Mouse (Mus musculus) lung, postnatal 0 days (tissue): ENCODE measurements around the gene Sf3b5. TPM values are rescaled to one million over a fixed set of nuclear protein-coding genes. Genes with fewer than 3 reads are reported as not detected.

Experiments used
- ATAC-seq: fragments of 200-750 bp; cut with Nextera tagmentation; 2 replicates; pipeline ENCODE4 v1.8.0; 2017; ENCODE audit warnings: moderate library complexity
- DNase-seq: peaks from one replicate; pipeline ENCODE4 v3.0.0-alpha.2; 2016; ENCODE audit warnings: low spot score
- H3K27ac ChIP-seq: fragments of 300-500 bp; sonication (generic); 2 replicates; pipeline ENCODE4 v1.5.1; 2014; ENCODE audit warnings: antibody characterized with exemption, mild to moderate bottlenecking, low read length, mixed read lengths
- H3K27me3 ChIP-seq: fragments of 300-500 bp; sonication (generic); replicated peaks from 2 replicates; pipeline ENCODE4 v1.6.1; 2014; ENCODE audit warnings: low read length, mixed read lengths; ENCODE audit not compliant: insufficient read depth
- H3K36me3 ChIP-seq: fragments of 300-500 bp; sonication (generic); 2 replicates; pipeline ENCODE4 v1.6.1; 2014; ENCODE audit warnings: low read length, mixed read lengths; ENCODE audit not compliant: insufficient read depth
- H3K4me1 ChIP-seq: fragments of 300-500 bp; sonication (generic); 2 replicates; pipeline ENCODE4 v1.6.1; 2014; ENCODE audit warnings: antibody characterized with exemption, low read depth, low read length, mixed read lengths; ENCODE audit not compliant: insufficient read depth
- H3K4me2 ChIP-seq: fragments of 300-500 bp; sonication (generic); replicated peaks from 2 replicates; pipeline ENCODE4 v1.6.1; 2014; ENCODE audit warnings: low read depth, mild to moderate bottlenecking, low read length, moderate library complexity, mixed read lengths
- H3K4me3 ChIP-seq: fragments of 300-500 bp; sonication (generic); 2 replicates; pipeline ENCODE4 v1.5.1; 2014; ENCODE audit warnings: low read depth, low read length
- H3K9ac ChIP-seq: fragments of 300-500 bp; sonication (generic); replicated peaks from 2 replicates; pipeline ENCODE4 v1.6.1; 2014; ENCODE audit warnings: low read depth, mild to moderate bottlenecking
- H3K9me3 ChIP-seq: fragments of 300-500 bp; sonication (generic); 2 replicates; pipeline ENCODE4 v1.6.1; 2016; ENCODE audit warnings: low read length, mixed read lengths
- CTCF ChIP-seq: IDR thresholded peaks from 2 replicates; pipeline ENCODE4 v1.5.1; 2016; ENCODE audit warnings: antibody characterized with exemption, mild to moderate bottlenecking
- EP300 ChIP-seq: IDR thresholded peaks from 2 replicates; pipeline ENCODE4 v1.6.1; 2016; ENCODE audit warnings: antibody characterized with exemption, mild to moderate bottlenecking, control low read depth
- WGBS: fragments of 180-500 bp; shearing (Covaris S2); extraction: QIAGEN DNeasy Blood & Tissue Kit; methylation state at CpG from one replicate; pipeline ENCODE4 v1.1.7; 2014; 5-methylcytosine and 5-hydroxymethylcytosine counted together
- polyA plus RNA-seq: library from polyadenylated mRNA; unstranded; fragments of >200 nt; fragmentation: Nextera tagmentation; extraction: Ambion mirVana; gene quantifications from 2 replicates; pipeline ENCODE4 v1.2.1, GENCODE M21; 2015

Sf3b5 gene
- polyA plus RNA-seq, 1 experiment from 2014 or later = 27.1 TPM

DNA sequence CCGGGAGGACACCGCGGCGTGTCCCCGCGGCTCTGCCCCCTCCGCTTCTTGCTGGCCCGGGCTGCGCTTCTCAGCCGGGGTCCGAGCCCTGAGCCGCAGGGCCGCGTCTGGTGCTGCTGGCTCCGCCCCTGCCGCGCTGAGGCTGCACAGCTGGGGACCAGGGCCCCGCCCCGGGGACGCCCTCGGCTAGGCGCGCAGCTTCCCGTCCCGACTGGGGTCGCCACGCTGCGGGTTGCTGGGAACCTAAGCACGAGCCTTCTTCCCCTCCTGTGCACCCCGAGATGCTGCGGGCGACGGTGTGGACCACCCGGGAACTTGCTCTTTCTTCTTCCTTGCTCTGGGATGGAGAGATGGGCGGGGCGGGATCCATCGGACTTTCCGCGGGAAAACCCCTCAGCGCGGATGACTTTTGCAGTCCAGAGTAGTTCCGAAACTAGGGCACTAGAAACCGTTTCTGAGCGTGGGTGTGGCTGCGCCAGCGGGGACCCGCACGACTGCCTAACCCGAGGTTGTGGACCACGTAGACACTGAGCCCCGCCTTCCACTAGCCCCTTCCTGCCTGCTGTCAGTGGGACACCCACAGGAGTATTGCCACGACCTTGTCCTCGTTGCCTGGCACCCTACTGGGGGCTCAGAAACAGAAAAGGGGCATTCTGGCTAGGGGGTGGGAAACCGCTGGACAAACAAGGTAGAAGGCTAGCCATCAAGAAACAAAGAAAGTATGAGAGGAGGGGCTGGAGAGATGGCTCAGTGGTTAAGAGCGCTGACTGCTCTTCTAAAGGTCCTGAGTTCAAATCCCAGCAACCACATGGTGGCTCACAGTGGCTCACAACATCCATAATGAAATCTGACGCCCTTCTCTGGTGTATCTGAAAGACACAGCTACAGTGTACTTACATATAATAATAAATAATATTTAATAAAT is 40.7 kb upstream of the Sf3b5 start, which contains the start of gene Stx11:
Gene Stx11 (minus strand): TSS at position 148 of the 925 bp plus-strand sequence.
- H3K27me3 ChIP-seq = no peaks in the 10 kb centered on the region
- H3K4me1 ChIP-seq = 0 out of 2 replicates have a peak, but pooled peaks cover 2% of the 10 kb centered on the region
- DNase-seq = peak; percentile 56
- no peaks in the 10 kb centered on the region for H3K9me3 ChIP-seq
- WGBS = 4% methylated on average over 56 of the region's 56 CpGs
- peak within 1 kb of the TSS; percentile 20 for H3K9ac ChIP-seq
- H3K36me3 ChIP-seq = no peaks in the 10 kb centered on the region
- TF ChIP-seq CTCF = no peak
- peak within 1 kb of the TSS; percentile 58 for H3K4me3 ChIP-seq
- peak within 1 kb of the TSS; percentile 89 for H3K4me2 ChIP-seq
- ATAC-seq = peak; percentile 84
- H3K27ac ChIP-seq = no peak within 1 kb of the TSS

GRCm38 (mm10) chr10:12965669-12966180 is 39.4 kb upstream of the Sf3b5 start:
- ATAC-seq = no peak
- H3K27me3 ChIP-seq = no peaks in the 10 kb centered on the region
- DNase-seq = no peak
- no peak overlapping the region for H3K27ac ChIP-seq
- no peaks in the 10 kb centered on the region for H3K36me3 ChIP-seq
- 55% methylated on average over 5 of the region's 5 CpGs for WGBS
- no peak overlapping the region for H3K4me2 ChIP-seq
- no peak overlapping the region for H3K4me3 ChIP-seq
- H3K9ac ChIP-seq = no peak overlapping the region
- no peak for TF ChIP-seq CTCF
- TF ChIP-seq EP300 = no peak
- H3K9me3 ChIP-seq = no peaks in the 10 kb centered on the region
- H3K4me1 ChIP-seq = 0 out of 2 replicates have a peak, but pooled peaks cover 2% of the 10 kb centered on the region

DNA sequence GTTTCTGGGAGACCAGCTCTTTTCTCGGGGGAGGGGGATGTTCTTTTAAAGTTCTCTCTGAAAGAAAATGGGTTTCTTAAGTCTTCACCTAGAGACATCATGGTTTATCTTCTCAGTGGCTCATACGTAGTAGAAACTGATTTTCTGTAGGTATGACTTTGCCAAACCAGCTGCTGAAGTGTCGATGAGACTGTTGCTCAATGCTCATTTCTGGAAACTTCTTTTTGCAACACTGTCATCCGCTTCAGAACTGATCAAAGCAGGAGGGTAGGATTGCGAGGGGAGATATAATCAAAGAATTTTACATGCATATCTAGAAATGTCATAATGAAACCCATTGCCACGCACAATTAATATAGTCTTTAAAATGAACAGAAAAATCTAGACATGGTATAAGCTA is 30.6 kb upstream of the Sf3b5 start:
- no peak overlapping the region for H3K27ac ChIP-seq
- ATAC-seq (no peak), DNase-seq (no peak)
- H3K36me3 ChIP-seq = no peaks in the 10 kb centered on the region
- H3K27me3 ChIP-seq = no peaks in the 10 kb centered on the region
- WGBS = 81% methylated on average over 6 of the region's 6 CpGs
- no peak overlapping the region for H3K4me2 ChIP-seq
- no peaks in the 10 kb centered on the region for H3K4me1 ChIP-seq
- TF ChIP-seq CTCF = no peak
- TF ChIP-seq EP300 = no peak
- no peaks in the 10 kb centered on the region for H3K9me3 ChIP-seq
- no peak overlapping the region for H3K9ac ChIP-seq
- no peak overlapping the region for H3K4me3 ChIP-seq

- H3K27ac ChIP-seq = no peak overlapping the region
- H3K4me2 ChIP-seq = no peak overlapping the region
- no peaks in the 10 kb centered on the region for H3K27me3 ChIP-seq
- DNase-seq (no peak), ATAC-seq (no peak)
- 85% methylated on average over 3 of the region's 3 CpGs for WGBS
- H3K36me3 ChIP-seq = no peaks in the 10 kb centered on the region
- H3K4me1 ChIP-seq = no peaks in the 10 kb centered on the region
- no peak overlapping the region for H3K9ac ChIP-seq
- no peaks in the 10 kb centered on the region for H3K9me3 ChIP-seq
- no peak overlapping the region for H3K4me3 ChIP-seq
- no peak for TF ChIP-seq EP300
- TF ChIP-seq CTCF = no peak
These were observed 29.7 kb upstream of the Sf3b5 start for GRCm38 (mm10) chr10:12975461-12975860.

DNA sequence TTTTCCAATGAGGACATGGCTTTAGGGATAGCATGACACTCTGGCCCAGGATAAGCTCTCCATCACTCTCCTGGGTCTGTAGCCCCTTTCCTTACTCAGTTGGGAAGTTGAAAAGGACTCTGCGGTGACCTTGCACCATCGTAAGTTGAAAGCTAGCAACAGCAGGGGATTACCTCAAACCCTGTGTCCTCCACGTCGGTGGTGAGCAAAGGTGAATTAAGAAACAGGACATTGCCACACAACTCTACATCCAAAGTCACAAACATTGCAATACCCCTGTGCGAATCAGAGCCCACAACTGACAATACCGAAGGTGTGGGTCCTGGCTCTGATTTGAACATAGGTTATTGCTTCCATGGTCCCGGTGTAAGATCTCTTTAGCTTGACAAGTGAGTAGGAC is 29.2 kb upstream of the Sf3b5 start:
- WGBS = 78% methylated on average over 7 of the region's 7 CpGs

GRCm38 (mm10) chr10:12976552-12976951 is 28.6 kb upstream of the Sf3b5 start:
- H3K4me2 ChIP-seq = no peak overlapping the region
- 73% methylated on average over 7 of the region's 7 CpGs for WGBS
- H3K9me3 ChIP-seq = no peaks in the 10 kb centered on the region
- H3K36me3 ChIP-seq = no peaks in the 10 kb centered on the region
- DNase-seq = no peak
- H3K27me3 ChIP-seq = no peaks in the 10 kb centered on the region
- ATAC-seq = no peak
- TF ChIP-seq CTCF = no peak
- no peak for TF ChIP-seq EP300
- no peak overlapping the region for H3K9ac ChIP-seq
- no peak overlapping the region for H3K27ac ChIP-seq
- no peaks in the 10 kb centered on the region for H3K4me1 ChIP-seq
- H3K4me3 ChIP-seq = no peak overlapping the region

More for the DNA sequence above, 29.2 kb upstream of the Sf3b5 start:
- no peak overlapping the region for H3K9ac ChIP-seq
- H3K27ac ChIP-seq = no peak overlapping the region
- TF ChIP-seq CTCF = no peak
- no peak for TF ChIP-seq EP300
- H3K9me3 ChIP-seq = no peaks in the 10 kb centered on the region
- H3K4me3 ChIP-seq = no peak overlapping the region
- H3K27me3 ChIP-seq = no peaks in the 10 kb centered on the region
- H3K4me1 ChIP-seq = no peaks in the 10 kb centered on the region
- DNase-seq (no peak), ATAC-seq (no peak)
- H3K4me2 ChIP-seq = no peak overlapping the region
- no peaks in the 10 kb centered on the region for H3K36me3 ChIP-seq
